Mouse (Mus musculus): ENCODE measurements around the gene Pik3cd. TPM values are rescaled to one million over a fixed set of nuclear protein-coding genes. Genes with fewer than 3 reads are reported as not detected.
A peak's percentile ranks its signal among the peaks of the same experiment; 100 is the strongest.

The Pik3cd gene
- total and polyA plus RNA-seq, 2 experiments = 2.2 to 3.0 TPM

GRCm38 (mm10) chr4:149701426-149702209, 753 bp downstream of the Pik3cd start:
- Histone ChIP-seq H3K4me3 (ENCODE audit: insufficient read depth, low read depth, low read length) (no peak overlapping the region; the same call in 1 of the 2 replicates), H3K36me3 (ENCODE audit: control insufficient read depth, insufficient read depth, low read length) (no peaks in the 10 kb centered on the region), H3K9ac (ENCODE audit: low read depth, low read length) (no peak overlapping the region), H3K79me2 (ENCODE audit: control insufficient read depth, insufficient read depth, low read length) (no peaks in the 10 kb centered on the region), H3K27me3 (ENCODE audit: control insufficient read depth, insufficient read depth, low read length) (no peaks in the 10 kb centered on the region), H3K27ac (replicated peaks; ENCODE audit: insufficient read depth, low read depth, low read length) (peak overlapping the region; percentile 14; the same call in 1 of the 2 replicates), H3K4me1 (ENCODE audit: control insufficient read depth, insufficient read depth, low read length) (no peaks in the 10 kb centered on the region)
- TF ChIP-seq CTCF (IDR thresholded peaks at IDR 0.05; ENCODE audit: low read depth, low read length) = no peak
- 0 out of 2 replicates have a peak, but pooled peaks have one; percentile 20 for TF ChIP-seq POLR2A (IDR thresholded peaks at IDR 0.05; ENCODE audit: extremely low read depth, insufficient read depth, low read length)
- DNase-seq (ENCODE audit: extremely low read depth, low read depth, low spot score) = peak; percentile 32
- 75% methylated on average over 18 of the region's 18 CpGs for WGBS

DNA sequence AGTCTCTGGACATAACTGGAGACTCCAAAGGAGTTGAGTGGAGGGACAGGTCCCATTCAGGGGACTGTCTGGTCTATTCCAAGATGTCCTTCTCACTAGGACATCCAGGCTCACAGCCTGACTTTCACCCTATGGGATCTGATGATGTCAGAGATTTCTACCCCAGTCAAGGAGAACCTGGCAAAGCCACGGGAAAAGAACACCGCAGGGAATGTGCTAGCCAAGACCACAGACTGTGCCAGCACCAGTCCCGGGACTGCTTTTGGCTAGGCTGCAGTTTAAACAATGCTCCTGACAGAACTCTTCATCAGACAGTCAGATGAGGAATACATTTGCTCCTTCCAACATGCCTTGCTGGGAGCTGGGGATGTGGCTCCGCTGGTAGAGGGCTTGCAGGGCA, 2.4 kb downstream of the Pik3cd start:
- H3K27me3 ChIP-seq (ENCODE audit: control insufficient read depth, insufficient read depth, low read length) = no peaks in the 10 kb centered on the region
- H3K36me3 ChIP-seq (ENCODE audit: control insufficient read depth, insufficient read depth, low read length) = no peaks in the 10 kb centered on the region
- H3K9ac ChIP-seq (ENCODE audit: low read depth, low read length) = no peak overlapping the region
- H3K4me3 ChIP-seq (ENCODE audit: insufficient read depth, low read depth, low read length) = no peak overlapping the region; the same call in 1 of the 2 replicates
- no peak overlapping the region for H3K27ac ChIP-seq (replicated peaks; ENCODE audit: insufficient read depth, low read depth, low read length)
- TF ChIP-seq POLR2A (IDR thresholded peaks at IDR 0.05; ENCODE audit: extremely low read depth, insufficient read depth, low read length) (no peak), CTCF (IDR thresholded peaks at IDR 0.05; ENCODE audit: low read depth, low read length) (no peak)
- 58% methylated on average over 4 of the region's 4 CpGs for WGBS
- no peak for DNase-seq (ENCODE audit: extremely low read depth, low read depth, low spot score)
- no peaks in the 10 kb centered on the region for H3K4me1 ChIP-seq (ENCODE audit: control insufficient read depth, insufficient read depth, low read length)
- H3K79me2 ChIP-seq (ENCODE audit: control insufficient read depth, insufficient read depth, low read length) = no peaks in the 10 kb centered on the region

DNA sequence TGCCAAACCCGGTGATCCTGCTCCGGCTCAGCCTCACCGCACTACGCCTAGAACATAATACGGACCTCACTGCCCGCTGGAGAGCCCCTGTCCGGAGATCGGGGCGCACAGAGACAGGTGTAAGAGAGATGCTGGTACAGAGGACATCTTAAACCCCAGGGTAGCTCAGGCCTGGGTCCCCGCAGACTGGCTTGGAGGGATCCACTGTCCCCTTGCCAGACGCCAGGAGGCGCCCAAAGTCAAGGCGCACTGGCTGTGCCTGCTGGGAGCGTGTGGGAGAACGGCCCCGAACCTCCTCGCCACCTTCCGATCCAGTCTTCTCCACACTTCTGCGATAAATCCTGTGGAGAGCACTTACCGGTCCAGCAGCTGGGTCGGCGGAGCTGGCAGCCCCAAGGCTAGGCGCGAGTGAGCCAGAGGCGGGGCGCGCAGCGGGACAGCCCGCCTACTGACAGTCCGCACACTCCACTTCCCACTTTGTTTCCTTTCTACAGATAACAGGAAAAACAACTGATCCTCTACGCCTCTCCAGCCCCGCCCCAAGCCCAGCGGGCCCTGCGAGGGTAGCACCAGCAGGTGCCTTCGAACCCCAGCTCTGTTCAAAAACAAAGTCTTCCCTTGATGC, 4.1 kb downstream of the Pik3cd start:
- Histone ChIP-seq H3K79me2 (ENCODE audit: control insufficient read depth, insufficient read depth, low read length) (no peaks in the 10 kb centered on the region), H3K4me1 (ENCODE audit: control insufficient read depth, insufficient read depth, low read length) (no peaks in the 10 kb centered on the region), H3K4me3 (ENCODE audit: insufficient read depth, low read depth, low read length) (peak overlapping the region; percentile 58), H3K27ac (replicated peaks; ENCODE audit: insufficient read depth, low read depth, low read length) (peak overlapping the region; percentile 14; the same call in 1 of the 2 replicates), H3K36me3 (ENCODE audit: control insufficient read depth, insufficient read depth, low read length) (no peaks in the 10 kb centered on the region), H3K27me3 (ENCODE audit: control insufficient read depth, insufficient read depth, low read length) (no peaks in the 10 kb centered on the region), H3K9ac (ENCODE audit: low read depth, low read length) (peak overlapping the region; percentile 48)
- DNase-seq (ENCODE audit: extremely low read depth, low read depth, low spot score) = peak; percentile 19
- TF ChIP-seq CTCF (IDR thresholded peaks at IDR 0.05; ENCODE audit: low read depth, low read length) (peak; percentile 79), POLR2A (IDR thresholded peaks at IDR 0.05; ENCODE audit: extremely low read depth, insufficient read depth, low read length) (no peak)
- WGBS = 3% methylated on average over 35 of the region's 35 CpGs

GRCm38 (mm10) chr4:149697506-149698196, 4.7 kb downstream of the Pik3cd start:
- H3K79me2 ChIP-seq (ENCODE audit: control insufficient read depth, insufficient read depth, low read length) = no peaks in the 10 kb centered on the region
- DNase-seq (ENCODE audit: extremely low read depth, low read depth, low spot score) = no peak
- no peaks in the 10 kb centered on the region for H3K36me3 ChIP-seq (ENCODE audit: control insufficient read depth, insufficient read depth, low read length)
- H3K4me3 ChIP-seq (ENCODE audit: insufficient read depth, low read depth, low read length) = peak overlapping the region; percentile 58
- peak overlapping the region; percentile 48; the same call in 1 of the 2 replicates for H3K9ac ChIP-seq (ENCODE audit: low read depth, low read length)
- TF ChIP-seq CTCF (IDR thresholded peaks at IDR 0.05; ENCODE audit: low read depth, low read length) = no peak
- no peaks in the 10 kb centered on the region for H3K4me1 ChIP-seq (ENCODE audit: control insufficient read depth, insufficient read depth, low read length)
- no peaks in the 10 kb centered on the region for H3K27me3 ChIP-seq (ENCODE audit: control insufficient read depth, insufficient read depth, low read length)
- 25% methylated on average over 15 of the region's 15 CpGs for WGBS
- peak overlapping the region; percentile 34; the same call in 1 of the 2 replicates for H3K27ac ChIP-seq (replicated peaks; ENCODE audit: insufficient read depth, low read depth, low read length)

GRCm38 (mm10) chr4:149696189-149696971, 6.0 kb downstream of the Pik3cd start:
- Histone ChIP-seq H3K27ac (replicated peaks; ENCODE audit: insufficient read depth, low read depth, low read length) (no peak overlapping the region; the same call in 1 of the 2 replicates), H3K4me1 (ENCODE audit: control insufficient read depth, insufficient read depth, low read length) (no peaks in the 10 kb centered on the region), H3K9ac (ENCODE audit: low read depth, low read length) (no peak overlapping the region; the same call in 1 of the 2 replicates), H3K79me2 (ENCODE audit: control insufficient read depth, insufficient read depth, low read length) (no peaks in the 10 kb centered on the region), H3K36me3 (ENCODE audit: control insufficient read depth, insufficient read depth, low read length) (no peaks in the 10 kb centered on the region), H3K27me3 (ENCODE audit: control insufficient read depth, insufficient read depth, low read length) (no peaks in the 10 kb centered on the region), H3K4me3 (ENCODE audit: insufficient read depth, low read depth, low read length) (no peak overlapping the region; the same call in 1 of the 2 replicates)
- 42% methylated on average over 16 of the region's 16 CpGs for WGBS
- no peak for DNase-seq (ENCODE audit: extremely low read depth, low read depth, low spot score)
- TF ChIP-seq POLR2A (IDR thresholded peaks at IDR 0.05; ENCODE audit: extremely low read depth, insufficient read depth, low read length) = no peak
- TF ChIP-seq CTCF (IDR thresholded peaks at IDR 0.05; ENCODE audit: low read depth, low read length) = no peak
